Mouse (Mus musculus) bone marrow macrophage, adult 2 months (primary cell): ENCODE measurements at regions not wholly inside any gene's neighbourhood (a gene's known extent, or its start where the extent isn't known, plus 50 kb on each side); places are given as distances from the start of the nearest gene placed in this dataset.

Experiments used
- CTCF ChIP-seq: IDR thresholded peaks from 2 replicates; pipeline ENCODE4 v1.5.1; 2012; ENCODE audit warnings: low read depth, mild to moderate bottlenecking, low read length, moderate library complexity
- POLR2A ChIP-seq: IDR thresholded peaks from 2 replicates; pipeline ENCODE4 v1.6.1; 2012; ENCODE audit warnings: mild to moderate bottlenecking, low read depth, low read length, borderline replicate concordance

- TF ChIP-seq CTCF (no peak), POLR2A (no peak)
Measured at GRCm38 (mm10) chr19:54113421-54113820, 69.5 kb downstream of the Adra2a start.
